Mouse (Mus musculus): ENCODE results near the gene Abcf3. TPM values are rescaled to one million over a fixed set of nuclear protein-coding genes. Genes with fewer than 3 reads are reported as not detected.

Gene Abcf3
- 102 TPM for polyA plus RNA-seq (2017; shearing (Covaris generic))

GRCm38 (mm10) chr16:20548096-20548948 lies at the start of gene Abcf3:
Gene Abcf3 (plus strand): TSS chr16:20548577.

GRCm38 (mm10) chr16:20498677-20499475 lies 49.5 kb upstream of the Abcf3 start, which contains the start of gene Eif2b5:
Gene Eif2b5 (plus strand): TSS chr16:20498817.

GRCm38 (mm10) chr16:20516726-20517201 lies 31.6 kb upstream of the Abcf3 start, which contains the start of gene Dvl3:
Gene Dvl3 (plus strand): TSS chr16:20516982.

GRCm38 (mm10) chr16:20535296-20536080 lies 12.9 kb upstream of the Abcf3 start, which contains the start of gene Ap2m1:
Gene Ap2m1 (plus strand): TSS chr16:20535478.

GRCm38 (mm10) chr16:20589366-20589938 lies 41.1 kb downstream of the Abcf3 start, which contains the start of gene Vwa5b2:
Gene Vwa5b2 (plus strand): TSS chr16:20589471.

Other genes with a start within 250 kb of the Abcf3 start
- gene Parl, start 246.2 kb upstream of the Abcf3 start, polyA plus RNA-seq (2017; shearing (Covaris generic)): 66.9 TPM
- gene Cyp2ab1, start 223.2 kb upstream of the Abcf3 start, polyA plus RNA-seq (2017; shearing (Covaris generic)): not detected
- gene Abcc5, start 122.2 kb upstream of the Abcf3 start, polyA plus RNA-seq (2017; shearing (Covaris generic)): 28.7 TPM
- 51.8 TPM for gene Eif2b5, start 49.8 kb upstream of the Abcf3 start, polyA plus RNA-seq (2017; shearing (Covaris generic))
- 17.2 TPM for gene Dvl3, start 31.6 kb upstream of the Abcf3 start, polyA plus RNA-seq (2017; shearing (Covaris generic))
- gene Ap2m1, start 13.1 kb upstream of the Abcf3 start, polyA plus RNA-seq (2017; shearing (Covaris generic)): 319 TPM
- gene Vwa5b2, start 40.9 kb downstream of the Abcf3 start, polyA plus RNA-seq (2017; shearing (Covaris generic)): not detected
- gene Eef1akmt4, start 63.0 kb downstream of the Abcf3 start, polyA plus RNA-seq (2017; shearing (Covaris generic)): 5.6 TPM
- not detected for gene Gm49333, start 63.0 kb downstream of the Abcf3 start, polyA plus RNA-seq (2017; shearing (Covaris generic))
- gene Alg3, start 63.2 kb downstream of the Abcf3 start, polyA plus RNA-seq (2017; shearing (Covaris generic)): 16.9 TPM
- 0.97 TPM for gene Camk2n2, start 72.7 kb downstream of the Abcf3 start, polyA plus RNA-seq (2017; shearing (Covaris generic))
- gene Ece2, start 81.3 kb downstream of the Abcf3 start, polyA plus RNA-seq (2017; shearing (Covaris generic)): not detected
- 161 TPM for gene Psmd2, start 103.1 kb downstream of the Abcf3 start, polyA plus RNA-seq (2017; shearing (Covaris generic))
- 138 TPM for gene Eif4g1, start 119.7 kb downstream of the Abcf3 start, polyA plus RNA-seq (2017; shearing (Covaris generic))
- 1.5 TPM for gene Fam131a, start 144.7 kb downstream of the Abcf3 start, polyA plus RNA-seq (2017; shearing (Covaris generic))
- gene Polr2h, start 169.1 kb downstream of the Abcf3 start, polyA plus RNA-seq (2017; shearing (Covaris generic)): 38.1 TPM
- 1.9 TPM for gene Clcn2, start 169.2 kb downstream of the Abcf3 start, polyA plus RNA-seq (2017; shearing (Covaris generic))
- gene Chrd, start 184.6 kb downstream of the Abcf3 start, polyA plus RNA-seq (2017; shearing (Covaris generic)): not detected
- not detected for gene Thpo, start 185.9 kb downstream of the Abcf3 start, polyA plus RNA-seq (2017; shearing (Covaris generic))